Mouse (Mus musculus) ES-E14 (cell line): ENCODE measurements around the gene Sntb2. TPM values are rescaled to one million over a fixed set of nuclear protein-coding genes. Genes with fewer than 3 reads are reported as not detected.
A peak's percentile ranks its signal among the peaks of the same experiment; 100 is the strongest.
"Not testable (repeated sequence)": the region's sequence is repeated elsewhere in the genome, so short reads cannot be mapped to it uniquely, and the experiment has no call there.

Source experiments
- DNase-seq: peaks from one replicate; pipeline ENCODE4 v3.0.0-alpha.2; 2013; ENCODE audit warnings: low read depth, low spot score
- H3K27ac ChIP-seq: 2 replicates; pipeline ENCODE4 v1.5.1; 2012; ENCODE audit warnings: low read depth, mild to moderate bottlenecking, low read length, moderate library complexity, mixed read lengths; ENCODE audit not compliant: poor library complexity, insufficient read depth, severe bottlenecking
- H3K36me3 ChIP-seq: 2 replicates; pipeline ENCODE4 v1.6.1; 2012; ENCODE audit warnings: mild to moderate bottlenecking, low read length, moderate library complexity, mixed read lengths; ENCODE audit not compliant: control insufficient read depth, poor library complexity, insufficient read depth, severe bottlenecking
- H3K4me1 ChIP-seq, 2 experiments: fragments of 150-350 bp in 1 of 2; sonication (generic) in 1 of 2; 2 replicates each; pipeline ENCODE4 v1.6.1; 2012; ENCODE audit warnings: low read length in 2 of 2, mild to moderate bottlenecking in 1 of 2, mixed read lengths in 1 of 2; ENCODE audit not compliant: control insufficient read depth in 2 of 2, insufficient read depth in 2 of 2, poor library complexity in 1 of 2
- H3K4me3 ChIP-seq, 2 experiments: fragments of 150-350 bp in 1 of 2; sonication (generic) in 1 of 2; 2 replicates each; pipeline ENCODE4 v1.5.1; 2012; ENCODE audit warnings: low read length in 2 of 2, low read depth in 1 of 2, mild to moderate bottlenecking in 1 of 2, mixed read lengths in 1 of 2; ENCODE audit not compliant: insufficient read depth in 1 of 2, poor library complexity in 1 of 2, severe bottlenecking in 1 of 2
- H3K9ac ChIP-seq: 2 replicates; pipeline ENCODE4 v1.6.1; 2012; ENCODE audit warnings: low read depth, mild to moderate bottlenecking, low read length, mixed read lengths; ENCODE audit not compliant: poor library complexity, insufficient read depth, severe bottlenecking
- H3K9me3 ChIP-seq: fragments of 150-350 bp; sonication (generic); 2 replicates; pipeline ENCODE4 v1.6.1; 2012; ENCODE audit warnings: low read depth, mild to moderate bottlenecking, low read length; ENCODE audit not compliant: control insufficient read depth, insufficient read depth
- CHD2 ChIP-seq: IDR thresholded peaks from 2 replicates; pipeline ENCODE4 v1.6.1; 2014; ENCODE audit warnings: mild to moderate bottlenecking, low read depth, low read length, inconsistent platforms
- HCFC1 ChIP-seq: IDR thresholded peaks from 2 replicates; pipeline ENCODE4 v1.6.1; 2012; ENCODE audit warnings: low read length, inconsistent platforms, borderline replicate concordance; ENCODE audit not compliant: insufficient read depth
- MAFK ChIP-seq: IDR thresholded peaks from 2 replicates; pipeline ENCODE4 v1.6.1; 2014; ENCODE audit warnings: mild to moderate bottlenecking, low read depth, low read length, inconsistent platforms; ENCODE audit not compliant: insufficient read depth
- ZC3H11A ChIP-seq: IDR thresholded peaks from 2 replicates; pipeline ENCODE4 v1.6.1; 2012; ENCODE audit warnings: low read depth, mild to moderate bottlenecking, inconsistent platforms, low read length, borderline replicate concordance
- ZNF384 ChIP-seq: IDR thresholded peaks from 2 replicates; pipeline ENCODE4 v1.6.1; 2012; ENCODE audit warnings: low read depth, low read length, inconsistent platforms
- in situ Hi-C, 2 experiments: fragments of 600-800 bp; cut with MboI; formaldehyde crosslinking; loops; one replicate each; pipeline ENCODE4 v1.15.1; 2025; ENCODE audit warnings: low sequenced_read_pairs in 2 of 2, inconsistent platforms in 1 of 2; ENCODE audit not compliant: unreplicated experiment in 2 of 2
- total RNA-seq: library from RNA; depleted of rRNA; stranded (reverse); fragments of 300-350 nt; gene quantifications from 2 replicates; pipeline ENCODE4 v1.2.3, GENCODE M21; 2012

The Sntb2 gene
- total RNA-seq, 1 experiment: 32.4 TPM

DNA sequence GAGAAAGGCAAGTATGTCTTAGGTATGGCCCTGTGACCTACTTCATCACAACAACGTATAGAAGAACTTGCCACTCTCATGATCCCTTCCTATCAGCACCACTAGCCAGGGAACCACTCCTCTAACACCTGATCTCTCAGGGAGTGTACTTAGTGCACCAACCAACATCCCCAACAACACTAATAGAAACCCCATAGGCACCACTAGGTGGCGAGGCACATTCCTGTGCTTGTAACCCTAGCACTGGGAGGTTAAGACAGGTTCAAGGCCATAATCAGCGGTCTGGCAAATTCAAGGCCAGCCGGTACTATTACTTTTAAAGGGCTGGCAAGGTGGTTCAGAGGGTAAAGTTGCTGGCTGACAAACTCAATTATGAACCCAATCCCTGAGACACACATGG lies 8.3 kb upstream of the Sntb2 start:
- H3K36me3 ChIP-seq: peaks cover 13% of the 10 kb centered on the region
- no peak for TF ChIP-seq HCFC1
- H3K4me3 ChIP-seq: no peak overlapping the region
- H3K9me3 ChIP-seq: no peaks in the 10 kb centered on the region
- H3K4me1 ChIP-seq: peaks cover 2 to 17% of the 10 kb centered on the region in 2 experiments; a peak in 3 of 4 replicates
- H3K27ac ChIP-seq: no peak overlapping the region
- no peak overlapping the region for H3K9ac ChIP-seq
- in situ Hi-C loops: no loop called here
- DNase-seq: peak; percentile 61

DNA sequence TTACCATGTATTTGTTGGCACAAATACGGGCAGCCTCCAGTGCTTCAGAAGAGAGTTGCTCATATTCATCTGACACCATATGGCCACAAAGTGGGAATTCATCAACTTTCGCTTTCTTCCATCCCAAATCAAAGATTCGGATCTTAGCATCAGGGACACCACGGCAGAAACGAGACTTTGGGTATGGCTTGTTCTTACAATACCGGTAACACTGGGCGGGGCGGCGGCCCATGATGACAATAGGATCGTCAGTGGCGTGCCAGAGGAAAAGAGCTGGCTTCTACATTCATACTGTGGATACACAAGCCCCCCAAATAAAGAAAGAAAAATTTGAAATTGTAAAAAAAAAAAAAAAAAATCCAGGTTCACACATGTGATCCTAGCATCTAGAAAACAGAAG lies 7.4 kb upstream of the Sntb2 start:
- H3K9me3 ChIP-seq, H3K27ac ChIP-seq, H3K4me3 ChIP-seq, DNase-seq, H3K9ac ChIP-seq, H3K36me3 ChIP-seq, in situ Hi-C loops: not testable (repeated sequence)
- peaks cover 2 to 17% of the 10 kb centered on the region in 2 experiments; a peak in 3 of 4 replicates for H3K4me1 ChIP-seq

- Histone ChIP-seq H3K36me3 (no peaks in the 10 kb centered on the region), H3K27ac (peak overlapping the region; percentile 42; the same call in 1 of the 2 replicates), H3K9ac (no peak overlapping the region), H3K4me1 (peaks cover 9 to 17% of the 10 kb centered on the region in 2 experiments), H3K4me3 (no peak overlapping the region), H3K9me3 (no peaks in the 10 kb centered on the region)
- TF ChIP-seq ZC3H11A: no peak
- no peak for TF ChIP-seq MAFK
- TF ChIP-seq ZNF384: no peak
- no peak for TF ChIP-seq CHD2
- TF ChIP-seq HCFC1: no peak
- in situ Hi-C loops: no loop called here
- no peak for DNase-seq
Measured at GRCm38 (mm10) chr8:106929155-106929913, 6.2 kb upstream of the Sntb2 start.

GRCm38 (mm10) chr8:106929921-106930320 lies 5.6 kb upstream of the Sntb2 start:
- Histone ChIP-seq H3K27ac (peak overlapping the region; percentile 36; the same call in 1 of the 2 replicates), H3K4me1 (peaks cover 9 to 15% of the 10 kb centered on the region in 2 experiments), H3K9me3 (no peaks in the 10 kb centered on the region), H3K9ac (no peak overlapping the region), H3K4me3 (no peak overlapping the region), H3K36me3 (no peaks in the 10 kb centered on the region)
- in situ Hi-C loops: no loop called here
- no peak for TF ChIP-seq MAFK
- no peak for TF ChIP-seq HCFC1
- TF ChIP-seq ZNF384: no peak
- no peak for TF ChIP-seq ZC3H11A
- no peak for TF ChIP-seq CHD2
- DNase-seq: no peak

DNA sequence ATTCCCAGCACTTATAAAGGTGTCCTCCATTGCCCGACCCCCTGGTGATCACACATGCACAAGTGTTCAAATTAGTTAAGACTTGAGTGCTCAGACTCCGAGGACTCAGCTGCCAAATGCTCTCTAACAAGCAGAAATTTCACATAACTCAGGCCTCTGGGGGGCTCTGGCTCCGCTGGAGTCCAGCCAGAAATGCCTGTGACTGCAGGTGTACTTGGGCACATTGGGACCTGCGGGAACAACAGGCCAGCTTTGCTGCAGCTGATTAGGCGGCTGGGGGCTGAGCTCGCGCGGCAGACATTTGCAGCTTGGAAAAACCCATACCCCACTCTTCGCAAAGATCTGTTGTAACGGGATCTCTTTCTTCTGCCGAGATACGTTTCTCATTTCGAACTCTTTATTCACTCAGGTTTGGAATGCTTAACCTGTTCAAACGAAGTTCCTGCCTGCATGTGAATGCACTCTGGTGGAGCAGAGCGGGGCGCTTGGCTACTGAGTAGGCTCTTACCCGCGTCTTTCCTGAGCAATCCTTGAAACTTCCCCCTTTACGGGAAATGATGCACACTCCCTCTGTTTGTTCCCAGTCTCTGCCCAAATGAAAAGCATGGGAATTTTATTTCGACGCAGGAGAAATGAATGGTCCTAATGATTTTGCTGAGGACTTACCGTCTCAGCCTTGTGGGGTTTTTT lies 3.0 kb upstream of the Sntb2 start:
- Histone ChIP-seq H3K9ac (peak overlapping the region; percentile 46; the same call in 1 of the 2 replicates), H3K36me3 (no peaks in the 10 kb centered on the region), H3K27ac (peak overlapping the region; percentile 74; the same call in 1 of the 2 replicates), H3K4me1 (peaks cover 8 to 9% of the 10 kb centered on the region in 2 experiments), H3K4me3 (peak overlapping the region; percentile 18 to 53), H3K9me3 (no peaks in the 10 kb centered on the region)
- peak; percentile 45; the same call in 1 of the 2 replicates for TF ChIP-seq HCFC1
- no peak for TF ChIP-seq ZC3H11A
- TF ChIP-seq CHD2: no peak
- in situ Hi-C loops: no loop called here
- no peak for DNase-seq
